Mouse (Mus musculus) adrenal gland, adult 8-10 months (tissue): ENCODE measurements around the gene Fgfr2. TPM values are rescaled to one million over a fixed set of nuclear protein-coding genes. Genes with fewer than 3 reads are reported as not detected.
"Not testable (repeated sequence)": the region's sequence is repeated elsewhere in the genome, so short reads cannot be mapped to it uniquely, and the experiment has no call there.

Experiments used
- DNase-seq: peaks from one replicate; pipeline ENCODE4 v3.0.0; 2022
- total RNA-seq, 4 experiments: library from RNA; stranded (reverse); gene quantifications; 2 replicates each; pipeline ENCODE4 v1.2.4; 2022

Fgfr2 gene
- total RNA-seq, 4 experiments from 2014 or later, result 193 to 471 (median 262) TPM

GRCm38 (mm10) chr7:130419961-130420360 is 2703.2 kb downstream of the Fgfr2 start:
- DNase-seq, result no peak

DNA sequence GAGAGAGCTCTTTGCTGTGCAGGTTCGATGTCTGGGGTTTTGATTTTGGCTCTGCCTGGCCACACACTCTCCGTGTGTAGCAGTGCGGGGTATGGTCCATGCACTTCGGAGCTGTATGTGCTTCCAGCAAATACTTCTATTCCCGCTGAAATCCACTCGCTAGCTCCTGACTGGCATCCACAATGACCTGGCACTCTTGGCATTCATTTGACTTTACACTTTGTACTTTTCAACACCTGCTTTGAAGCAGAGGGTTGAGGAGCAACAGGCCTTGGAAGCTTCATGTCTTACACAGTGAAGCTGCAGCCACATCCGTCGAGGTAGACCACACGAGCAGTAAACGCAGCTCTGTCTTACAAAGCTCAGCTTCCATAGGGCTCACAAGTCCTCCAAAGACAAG is 2715.5 kb downstream of the Fgfr2 start:
- no peak for DNase-seq

DNA sequence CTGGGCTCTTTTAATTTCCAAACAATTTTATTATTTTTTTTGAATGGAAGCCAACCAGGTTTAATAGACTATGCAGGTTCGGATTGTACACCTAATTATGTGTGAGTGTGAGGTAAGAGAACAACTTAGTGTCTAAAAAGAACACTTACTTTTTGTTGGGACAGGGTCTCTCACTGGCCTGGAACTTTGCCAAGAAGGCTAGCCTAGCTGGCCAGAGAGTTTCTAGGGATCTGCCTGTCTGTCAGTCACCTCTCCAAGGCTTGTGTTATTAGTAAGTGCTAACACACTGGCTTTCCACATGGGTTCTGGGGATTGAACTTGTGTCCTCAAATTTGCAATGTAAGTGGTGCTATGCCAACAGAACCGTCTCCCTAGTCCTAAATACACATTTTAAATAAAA is 2719.8 kb downstream of the Fgfr2 start:
- no peak for DNase-seq

GRCm38 (mm10) chr7:130394697-130395096 is 2728.5 kb downstream of the Fgfr2 start:
- no peak for DNase-seq

- DNase-seq, result not testable (repeated sequence)
Observed at GRCm38 (mm10) chr7:130390060-130390459, 2733.1 kb downstream of the Fgfr2 start.

DNA sequence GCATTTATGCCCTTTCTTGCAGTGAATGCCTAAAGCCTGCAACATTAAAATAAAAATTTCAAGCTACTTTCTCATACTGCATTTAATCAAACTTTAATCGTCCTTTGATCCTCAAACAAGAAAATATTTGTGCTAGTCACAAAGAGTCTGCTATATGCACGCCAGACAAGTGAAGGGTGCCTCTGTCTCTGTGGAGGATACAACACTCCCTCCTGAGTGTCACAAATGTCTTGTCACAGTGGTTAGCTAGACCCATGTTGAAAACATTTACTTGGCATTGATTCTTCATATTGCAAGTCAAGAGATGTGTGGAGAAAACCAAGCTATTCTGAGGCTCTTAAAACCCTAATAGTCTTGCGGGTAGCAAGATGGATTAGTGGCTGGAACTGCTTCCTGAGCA is 2736.8 kb downstream of the Fgfr2 start:
- no peak for DNase-seq

DNA sequence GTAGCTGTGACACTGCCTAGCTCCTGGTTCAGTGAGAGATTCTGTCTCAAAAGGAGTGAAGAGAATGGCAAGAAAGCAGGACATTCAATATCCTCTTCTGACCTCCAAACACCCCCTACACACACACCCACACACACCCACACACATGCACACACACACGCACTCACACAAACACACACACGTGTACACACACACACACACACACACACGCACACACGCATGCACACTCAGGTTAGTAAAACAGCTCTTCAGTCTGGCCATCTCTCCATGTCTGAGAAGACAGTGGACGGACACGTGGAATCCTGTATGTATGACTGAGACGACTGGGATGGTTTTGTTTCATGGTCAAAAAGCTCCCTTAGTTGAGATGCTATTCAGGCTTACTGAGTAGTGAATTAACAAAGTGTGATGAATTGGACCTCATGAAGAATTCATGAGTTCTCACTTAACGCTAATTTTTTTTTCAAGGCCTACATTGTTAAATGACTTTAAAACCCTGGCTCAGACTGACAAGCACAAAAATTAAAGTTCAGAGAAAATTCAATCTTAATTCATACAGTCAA is 2737.3 kb downstream of the Fgfr2 start:
- no peak for DNase-seq

GRCm38 (mm10) chr7:130382126-130382525 is 2741.0 kb downstream of the Fgfr2 start:
- no peak for DNase-seq

DNA sequence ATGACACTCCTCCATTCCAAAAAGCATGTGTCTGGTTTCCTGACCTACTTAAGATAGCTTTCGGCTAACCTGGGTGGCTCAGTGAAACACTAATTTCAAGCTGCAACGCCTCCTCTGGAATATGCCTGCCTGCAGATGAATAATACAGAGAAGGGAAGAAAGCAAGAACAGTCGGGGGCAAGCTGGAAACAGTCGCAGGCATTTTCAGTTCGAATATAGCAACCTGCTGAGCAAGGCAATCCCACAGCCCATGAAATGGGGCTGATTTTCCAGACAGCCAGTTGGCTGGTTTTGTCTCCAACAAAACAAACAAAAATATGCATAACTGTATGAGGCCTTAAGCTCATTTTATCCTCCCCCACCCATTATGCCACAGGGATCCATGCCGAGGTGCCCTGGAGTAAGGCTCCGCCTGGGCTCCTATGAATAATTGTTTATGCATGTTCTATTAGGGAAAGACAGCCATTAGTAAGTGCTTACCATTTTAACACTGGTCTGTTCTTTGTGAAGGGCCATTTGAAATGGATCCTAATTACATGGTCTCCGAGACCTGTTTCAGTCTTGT is 2741.7 kb downstream of the Fgfr2 start:
- no peak for DNase-seq

GRCm38 (mm10) chr7:130380769-130381355 is 2742.3 kb downstream of the Fgfr2 start:
- DNase-seq, result no peak

- no peak for DNase-seq
Observed at GRCm38 (mm10) chr7:130380367-130380766, 2742.8 kb downstream of the Fgfr2 start.

- DNase-seq, result no peak
Observed at GRCm38 (mm10) chr7:130379886-130380285, 2743.3 kb downstream of the Fgfr2 start.

DNA sequence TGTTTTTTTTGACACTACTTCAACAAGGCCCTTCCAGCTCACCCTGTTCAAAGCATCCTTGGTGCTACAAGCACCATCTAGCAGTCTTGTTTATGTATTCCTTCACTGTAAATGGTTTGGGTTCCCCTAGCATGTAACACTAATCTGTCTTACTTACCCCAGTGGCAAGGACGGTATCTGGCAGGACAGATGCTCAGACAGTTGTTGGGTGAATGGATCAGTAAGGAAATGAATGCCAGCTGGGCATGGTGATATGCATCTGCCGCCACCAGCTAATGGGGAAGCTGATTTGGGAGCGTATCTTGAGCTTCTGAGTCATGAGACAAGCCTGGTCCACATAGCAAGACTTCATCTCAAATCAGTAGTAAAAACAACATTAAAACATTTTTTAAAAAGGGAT is 2744.8 kb downstream of the Fgfr2 start:
- no peak for DNase-seq

DNA sequence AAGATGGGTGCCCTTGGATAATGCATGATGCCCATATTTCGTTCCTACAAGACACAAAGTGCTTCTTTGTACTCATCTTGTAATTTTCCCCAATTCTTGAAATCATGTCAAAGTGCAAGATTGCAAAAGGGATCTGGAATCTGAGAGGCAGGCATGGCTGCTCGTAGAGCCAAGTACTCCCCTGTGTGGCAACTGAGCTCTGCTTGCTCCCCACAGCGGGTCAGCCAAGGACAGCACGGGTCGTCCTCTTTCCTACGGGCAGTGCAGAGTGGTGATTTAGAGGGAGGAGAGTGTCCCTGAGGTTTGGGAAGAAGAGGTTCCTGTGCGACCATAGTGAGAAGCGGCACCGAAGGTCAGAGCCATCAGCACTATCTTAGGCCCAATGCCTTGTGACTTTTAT is 2748.8 kb downstream of the Fgfr2 start:
- DNase-seq, result peak; percentile 50

GRCm38 (mm10) chr7:130368827-130369641 is 2754.1 kb downstream of the Fgfr2 start:
- no peak for DNase-seq

- DNase-seq, result no peak
Observed at GRCm38 (mm10) chr7:130368036-130368826, 2754.9 kb downstream of the Fgfr2 start.

DNA sequence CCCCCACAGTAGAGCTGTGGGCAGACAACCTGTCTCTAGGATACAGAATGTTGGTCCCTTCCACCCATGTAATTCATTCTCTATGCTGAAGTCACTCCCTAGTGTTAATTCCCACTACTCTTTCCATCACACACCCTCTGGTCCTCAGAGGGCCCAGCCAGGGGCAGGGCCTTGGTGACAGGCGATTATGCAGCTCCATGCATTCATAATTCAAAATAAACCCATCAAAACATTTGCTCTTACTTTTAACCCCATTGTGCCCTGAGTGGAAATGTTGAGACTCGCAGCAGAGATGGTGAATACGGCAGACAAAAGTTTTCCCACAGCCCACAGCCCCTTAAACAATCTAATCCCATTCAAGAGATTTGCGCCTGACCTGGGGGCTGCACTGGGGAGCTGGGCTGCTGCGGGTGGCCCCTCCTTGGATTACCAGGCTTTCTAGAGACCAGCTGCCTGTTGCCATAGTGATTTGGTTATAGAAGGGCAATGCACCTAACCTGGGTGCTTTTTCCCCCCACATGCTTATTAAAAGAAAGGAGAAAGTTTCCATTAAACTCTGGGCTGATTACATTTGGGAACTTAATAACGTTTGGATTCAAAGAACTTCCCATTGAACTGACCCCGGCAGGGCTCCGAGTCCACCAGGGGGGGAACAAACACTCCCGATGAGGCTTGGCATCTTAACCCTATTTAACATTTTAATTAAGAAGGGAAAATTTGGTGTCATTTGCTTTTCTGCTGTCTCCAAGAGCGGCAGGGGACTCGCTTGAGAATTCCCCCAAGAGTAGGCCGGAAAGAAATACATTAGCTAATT is 2755.7 kb downstream of the Fgfr2 start:
- DNase-seq, result no peak

DNA sequence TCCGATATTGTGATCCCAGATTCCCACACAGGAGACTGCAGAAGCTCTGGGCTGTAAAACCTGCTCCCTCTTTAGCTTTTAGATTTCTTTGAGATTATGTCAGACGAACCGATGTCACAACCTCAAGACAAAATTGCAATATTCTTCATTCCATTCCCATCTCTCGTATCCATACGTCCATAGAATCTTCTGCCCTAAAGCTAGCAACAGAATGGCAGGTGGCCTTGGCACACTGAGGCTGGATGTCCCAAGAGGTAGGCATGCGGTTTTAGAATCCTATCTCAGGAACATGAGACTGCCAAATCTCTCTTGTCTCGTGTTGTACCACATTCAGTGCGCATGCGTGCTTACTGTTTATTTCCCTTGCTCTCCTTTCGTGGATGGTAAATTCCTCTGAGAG is 2757.4 kb downstream of the Fgfr2 start:
- DNase-seq, result no peak

DNA sequence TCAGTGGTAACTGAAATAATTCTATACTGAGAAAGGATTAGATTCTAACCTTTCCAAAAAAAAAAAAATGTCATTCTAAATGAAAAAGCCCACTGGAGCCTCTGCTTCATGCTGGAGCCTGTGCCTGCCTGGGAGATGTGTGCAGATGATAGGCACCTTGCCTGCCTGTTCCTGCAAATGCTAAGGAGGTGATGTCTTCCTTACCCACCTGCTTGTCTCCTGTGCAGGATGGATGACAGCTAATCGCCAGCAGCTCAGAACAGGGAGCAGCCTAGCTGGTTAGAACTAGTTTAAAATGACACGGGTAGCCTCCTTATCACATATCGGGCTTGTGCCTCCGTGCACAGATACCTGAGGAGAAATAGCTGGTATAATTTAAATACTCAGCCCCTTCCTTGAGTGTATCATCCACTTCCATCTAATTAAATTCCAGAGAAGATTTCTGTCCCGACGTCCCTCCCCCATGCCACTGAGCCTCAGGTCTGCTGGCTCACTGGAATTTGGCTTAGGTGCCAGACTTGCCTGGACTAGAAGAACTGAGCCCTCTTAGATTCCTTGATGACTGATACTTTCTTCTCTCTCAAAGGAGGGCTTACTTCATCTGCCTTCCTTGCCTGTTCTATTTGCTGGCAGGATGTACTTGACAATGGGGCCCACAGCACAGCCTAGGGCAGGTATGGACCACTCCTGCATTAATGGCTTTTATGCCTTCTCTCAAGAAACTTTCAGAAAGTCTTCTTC is 2782.6 kb downstream of the Fgfr2 start:
- no peak for DNase-seq

DNA sequence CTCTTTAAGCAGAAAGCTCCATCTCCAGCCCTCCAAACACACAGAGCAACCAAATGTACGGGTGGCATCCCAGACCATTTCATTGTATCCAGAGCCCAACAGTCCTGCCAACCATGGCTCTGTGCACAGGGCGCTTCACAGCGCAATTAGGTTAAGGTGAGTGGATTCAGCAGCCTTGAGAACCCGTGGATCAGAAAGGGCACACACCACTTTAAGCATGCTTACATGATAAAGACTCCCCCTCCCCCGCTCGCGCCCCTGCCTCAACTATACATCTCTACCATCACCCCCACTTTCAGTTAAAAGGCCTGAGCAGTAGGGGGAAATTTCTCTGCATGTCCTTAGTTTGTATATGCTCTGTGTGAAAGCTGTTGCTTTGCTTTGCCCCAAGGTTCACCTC is 2785.5 kb downstream of the Fgfr2 start:
- no peak for DNase-seq

DNA sequence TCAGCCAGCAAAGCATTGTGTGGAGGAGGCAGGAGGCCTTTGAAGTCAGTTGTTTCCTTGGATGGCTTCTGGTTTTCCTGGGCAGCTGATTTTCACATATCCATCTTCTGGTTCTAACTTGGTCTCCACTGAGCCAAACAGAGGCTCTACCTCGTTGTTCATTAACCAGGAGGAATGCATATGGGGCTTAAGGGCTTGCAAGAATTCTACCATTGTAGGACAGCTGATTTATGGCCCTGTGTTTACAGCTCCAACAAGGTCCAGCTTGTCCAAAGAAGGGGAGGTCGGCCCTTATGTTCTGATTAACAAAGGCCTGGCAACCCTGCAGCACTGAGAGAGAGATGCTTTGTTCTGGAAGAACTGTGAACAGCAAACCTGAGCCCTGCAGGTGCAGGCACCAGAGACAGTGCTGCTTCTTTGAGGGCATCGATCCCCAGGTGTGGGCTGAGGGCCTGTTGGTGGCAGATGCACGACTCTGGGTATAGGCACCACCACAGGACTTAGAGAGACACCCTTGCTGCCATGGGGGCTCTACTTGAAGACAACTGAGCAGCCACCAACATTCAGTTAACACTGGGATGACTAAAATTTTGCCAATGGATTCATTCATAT is 2787.6 kb downstream of the Fgfr2 start:
- DNase-seq, result no peak
